Mouse (Mus musculus) gastrocnemius, postnatal 25 days (tissue): Measurements from ENCODE around the gene Gm5773. TPM values are rescaled to one million over a fixed set of nuclear protein-coding genes. Genes with fewer than 3 reads are reported as not detected.
"Not testable (repeated sequence)": the region's sequence is repeated elsewhere in the genome, so short reads cannot be mapped to it uniquely, and the experiment has no call there.

ENCODE experiments used
- DNase-seq: peaks from one replicate; pipeline ENCODE4 v3.0.0; 2022
- long read RNA-seq, 2 experiments: library from polyadenylated mRNA; stranded (forward); transcript quantifications; one replicate each; pipeline ENCODE4 v2.0.0; 2021
- total RNA-seq, 2 experiments: library from RNA; stranded (reverse); gene quantifications; 1 replicate in 1 of 2; 2 replicates in 1 of 2; pipeline ENCODE4 v1.2.3; 2021

Gene Gm5773
- total RNA-seq, result not detected
- long read RNA-seq, experiment 1, result 0 reads
- long read RNA-seq, experiment 2, result 0 reads

- DNase-seq, result not testable (repeated sequence)
Measured at GRCm38 (mm10) chr3:93772700-93773099, at the start of gene Gm5773. Gene Gm5773, plus strand, starts transcription at chr3:93773000.

- not testable (repeated sequence) for DNase-seq
Measured at GRCm38 (mm10) chr3:93745475-93745874, 27.3 kb upstream of the Gm5773 start.

GRCm38 (mm10) chr3:93754022-93754421 lies 18.8 kb upstream of the Gm5773 start:
- not testable (repeated sequence) for DNase-seq

GRCm38 (mm10) chr3:93796098-93796497 lies 23.3 kb downstream of the Gm5773 start, which contains the start of gene Tdpoz4:
Gene Tdpoz4, plus strand, starts transcription at chr3:93796398.
- not testable (repeated sequence) for DNase-seq

GRCm38 (mm10) chr3:93813341-93813740 lies 40.5 kb downstream of the Gm5773 start:
- DNase-seq, result not testable (repeated sequence)

Other genes starting within 250 kb of the Gm5773 start
- 10 to 100 TPM; 63.9 to 85.7 TPM for gene S100a10, start 217.9 kb upstream of the Gm5773 start, total RNA-seq
- not detected for gene Tdpoz2, start 120.3 kb upstream of the Gm5773 start, total RNA-seq
- not detected for gene Tdpoz1, start 96.7 kb upstream of the Gm5773 start, total RNA-seq
- not detected for gene Gm37596, start 79.9 kb upstream of the Gm5773 start, total RNA-seq
- gene Tdpoz4, start 23.4 kb downstream of the Gm5773 start, total RNA-seq, result not detected
- not detected for gene Tdpoz3, start 53.0 kb downstream of the Gm5773 start, total RNA-seq
- gene Gm9117, start 170.5 kb downstream of the Gm5773 start, total RNA-seq, result not detected
- gene Tdpoz5, start 188.3 kb downstream of the Gm5773 start, total RNA-seq, result not detected